ENCODE assay signal across 22 mouse cellular contexts in genomic region chr14:55020394-55020793, GRCm38 (mm10). TPM values are rescaled to one million over a fixed set of nuclear protein-coding genes. Genes with fewer than 3 reads are reported as not detected.
"Had no signal": no experiment of that assay in that cellular context is flagged by ENCODE, and none has a peak within 500 bp of the region (broad histone marks: within the 10 kb centered on the region; RNA-seq: fewer than 3 reads in every experiment).

No protein-coding gene starts in this region.

- H3K9ac ChIP-seq: limb, embryonic 12.5 days; limb, embryonic 15.5 days; liver, embryonic 14.5 days; liver, postnatal 0 days; lung, embryonic 14.5 days; neural tube, embryonic 13.5 days; stomach, embryonic 15.5 days had no signal

- H3K4me3 ChIP-seq: limb, embryonic 12.5 days; limb, embryonic 15.5 days; neural tube, embryonic 13.5 days; stomach, embryonic 15.5 days had no signal

- H3K27me3 ChIP-seq: limb, embryonic 12.5 days; limb, embryonic 15.5 days; neural tube, embryonic 13.5 days; stomach, embryonic 15.5 days had no signal

- H3K9me3 ChIP-seq: limb, embryonic 12.5 days; limb, embryonic 15.5 days; neural tube, embryonic 13.5 days; stomach, embryonic 15.5 days had no signal

- ATAC-seq: intestine, embryonic 16.5 days; liver, postnatal 0 days; lung, postnatal 0 days had no signal

- H3K27ac ChIP-seq: limb, embryonic 12.5 days; limb, embryonic 15.5 days; liver, embryonic 14.5 days; macrophage; neural tube, embryonic 13.5 days; stomach, embryonic 15.5 days had no signal

- DNase-seq: kidney, adult 18-20 months; kidney, adult 9 months; kidney, postnatal 14 days; kidney, postnatal 4 days; left cerebral cortex, postnatal 4 days; liver, postnatal 0 days; lung, embryonic 14.5 days; retina, postnatal 1 day; right cerebral cortex, postnatal 25 days; spleen, adult 18-20 months; thymus, postnatal 25 days had no signal

- H3K4me2 ChIP-seq: limb, embryonic 12.5 days; limb, embryonic 15.5 days; liver, embryonic 11.5 days; lung, embryonic 14.5 days; neural tube, embryonic 13.5 days; stomach, embryonic 15.5 days had no signal

- H3K4me1 ChIP-seq: limb, embryonic 12.5 days; limb, embryonic 15.5 days; stomach, embryonic 15.5 days had no signal

RNA-seq across cellular contexts. Expression of gene Myh7, which starts 26.0 kb away (rescaled TPM):
- polyA plus RNA-seq: macrophage had no signal

RNA-seq across cellular contexts. Expression of gene Gm17428, which starts 43.7 kb away (rescaled TPM):
- polyA plus RNA-seq: intestine, embryonic 16.5 days; kidney, embryonic 16.5 days; limb, embryonic 12.5 days; limb, embryonic 15.5 days; liver, embryonic 11.5 days; liver, embryonic 14.5 days; liver, postnatal 0 days; lung, embryonic 14.5 days; lung, postnatal 0 days; macrophage; neural tube, embryonic 13.5 days; stomach, embryonic 15.5 days; thymus, postnatal 0 days had no signal

RNA-seq across cellular contexts. Expression of gene Myh6, which starts 53.7 kb away (rescaled TPM):
- polyA plus RNA-seq: macrophage had no signal
